Mouse (Mus musculus) right cerebral cortex, postnatal 36 days (tissue): Measurements from ENCODE around the gene Gm2310.
"Not testable (repeated sequence)": the region's sequence is repeated elsewhere in the genome, so short reads cannot be mapped to it uniquely, and the experiment has no call there.

Experiments
- DNase-seq, 2 experiments: peaks; one replicate each; pipeline ENCODE4 v3.0.0; 2022; ENCODE audit warnings: low spot score in 2 of 2, mixed read lengths in 1 of 2

Gm2310 gene

DNA sequence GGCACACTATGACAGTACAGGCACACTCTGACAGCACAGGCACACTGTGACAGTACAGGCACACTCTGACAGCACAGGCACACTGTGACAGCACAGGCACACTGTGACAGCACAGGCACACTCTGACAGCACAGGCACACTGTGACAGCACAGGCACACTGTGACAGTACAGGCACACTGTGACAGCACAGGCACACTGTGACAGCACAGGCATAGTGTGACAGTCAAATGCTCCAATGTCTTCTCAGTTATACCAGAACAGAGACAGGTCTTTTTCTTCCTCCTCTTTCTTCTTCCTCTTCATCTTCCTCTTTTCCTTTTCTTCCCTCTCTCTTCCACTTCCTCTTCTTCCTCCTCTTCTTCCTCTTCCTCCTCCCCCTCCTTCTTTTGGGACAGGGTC lies at the start of gene Gm2310:
TSS of gene Gm2310 (minus strand) at position 101 of the 400 bp plus-strand sequence.
- not testable (repeated sequence) for DNase-seq

- peak; percentile 81 to 83 for DNase-seq
Observed at GRCm38 (mm10) chr15:8568645-8569528, 49.1 kb upstream of the Gm2310 start.

DNA sequence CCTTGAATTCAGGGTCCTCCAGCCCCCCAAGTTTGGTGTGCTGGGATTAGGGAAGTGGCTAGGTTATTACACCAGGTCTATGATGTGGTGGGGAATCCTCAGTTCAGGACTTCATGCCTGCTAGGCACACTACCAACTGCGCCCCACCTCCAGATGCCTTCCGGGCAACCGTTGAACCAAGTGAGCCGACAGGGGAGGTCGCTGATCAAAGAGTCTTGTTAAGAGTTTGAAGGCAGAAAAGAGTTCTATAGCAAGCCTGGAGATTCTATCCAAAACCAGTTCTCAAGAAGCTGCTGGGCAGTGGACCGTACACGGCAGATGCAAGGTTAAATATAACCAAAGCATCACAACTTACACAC lies 48.5 kb upstream of the Gm2310 start:
- DNase-seq = no peak

DNA sequence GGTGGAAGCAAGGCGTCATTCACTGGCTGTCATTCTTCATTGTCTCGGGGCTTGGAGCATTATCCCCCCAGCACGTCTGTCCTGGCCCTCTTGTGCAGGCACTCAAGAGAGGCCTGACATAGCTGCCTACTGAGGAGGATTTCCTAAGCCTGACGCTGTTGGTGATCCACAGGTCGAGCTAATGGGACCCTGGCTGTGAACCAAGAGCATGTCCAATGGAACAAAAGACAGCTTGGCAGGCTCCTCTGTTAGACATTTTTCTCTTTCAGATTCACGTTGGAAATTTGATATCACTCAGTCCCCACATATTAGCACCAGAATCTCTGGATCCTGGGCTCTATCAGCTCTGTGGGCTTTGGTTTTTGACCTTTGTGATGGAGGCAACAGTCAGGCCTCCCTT lies 45.7 kb upstream of the Gm2310 start:
- no peak for DNase-seq

GRCm38 (mm10) chr15:8564331-8564730 lies 44.6 kb upstream of the Gm2310 start:
- no peak for DNase-seq

DNA sequence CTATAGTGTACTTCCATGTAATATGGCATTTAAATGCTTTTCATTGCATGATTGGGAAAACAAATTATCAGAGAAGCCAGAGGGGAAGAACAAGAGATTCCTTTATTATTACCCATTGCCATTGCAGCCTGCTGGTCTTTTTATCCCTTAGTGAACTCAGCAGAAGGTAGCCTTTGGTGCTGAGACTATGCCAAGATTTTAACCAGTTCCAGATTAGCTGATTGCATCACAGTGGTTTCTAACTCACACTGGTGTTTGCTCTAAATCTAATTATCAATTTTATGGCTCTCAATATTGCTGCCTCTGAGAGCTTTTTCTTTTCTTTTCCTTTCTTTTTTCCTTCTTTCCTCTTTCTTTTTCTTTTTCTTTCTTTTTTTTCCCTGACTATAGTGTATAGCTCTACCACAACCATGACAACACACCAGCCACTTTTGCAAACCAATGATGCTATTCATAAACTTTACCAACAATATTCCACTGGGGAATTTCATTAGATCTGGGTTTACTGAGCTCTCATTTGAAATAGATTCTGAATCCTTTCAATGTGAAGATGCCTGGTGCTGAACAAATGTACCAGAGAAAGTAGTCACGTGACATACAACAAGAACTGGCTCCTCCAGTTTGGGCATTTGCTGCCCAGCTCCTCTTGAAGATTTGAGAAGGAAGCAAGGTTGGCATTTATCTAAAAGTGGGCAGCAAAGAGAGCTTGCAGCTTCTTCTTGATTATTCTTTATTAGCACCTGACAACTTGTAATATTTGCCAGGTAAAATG lies 43.9 kb upstream of the Gm2310 start:
- DNase-seq = no peak

- DNase-seq = no peak
Observed at GRCm38 (mm10) chr15:8562776-8563175, 43.0 kb upstream of the Gm2310 start.

DNA sequence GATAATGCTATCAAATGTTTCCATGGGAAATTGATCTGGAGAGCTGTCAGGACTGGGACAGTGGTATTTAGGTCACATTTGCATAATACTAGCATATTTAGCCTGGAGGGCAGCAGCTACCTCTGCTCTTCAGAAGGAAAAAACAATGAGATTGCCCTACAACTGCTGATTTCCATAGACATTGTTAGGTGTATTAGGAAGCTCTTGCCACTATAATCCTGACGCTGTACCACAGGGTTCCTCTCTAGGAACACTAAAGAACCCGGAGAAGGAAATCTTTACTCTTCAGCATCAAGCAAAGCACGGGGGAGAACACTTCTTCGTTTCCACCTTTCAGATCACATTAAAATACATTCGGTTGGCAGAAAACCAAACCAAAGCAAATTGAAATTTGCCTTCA lies 11.4 kb upstream of the Gm2310 start:
- DNase-seq = no peak

GRCm38 (mm10) chr15:8512957-8513356 lies 6.8 kb downstream of the Gm2310 start:
- no peak for DNase-seq

DNA sequence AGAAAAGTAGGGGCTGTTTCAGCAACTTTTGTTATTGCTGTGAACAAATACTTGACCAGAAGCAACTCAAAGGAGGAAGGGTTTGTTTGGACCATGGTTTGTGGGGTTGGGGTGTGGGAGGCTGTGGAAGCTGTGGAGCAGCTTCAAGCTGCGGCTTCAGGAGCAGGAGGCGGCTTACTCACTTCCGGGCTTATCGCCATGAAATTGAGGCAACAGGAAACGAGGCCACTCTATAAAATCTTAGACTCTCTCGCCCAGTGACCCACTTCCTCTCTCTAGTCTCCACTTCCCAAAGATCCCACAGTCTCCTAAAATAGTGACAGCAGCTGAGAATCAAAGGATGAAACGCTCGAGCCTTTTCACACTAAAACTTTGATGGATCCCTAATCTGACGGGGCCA lies 7.9 kb downstream of the Gm2310 start:
- DNase-seq = peak; percentile 9 to 21

GRCm38 (mm10) chr15:8502431-8502830 lies 17.3 kb downstream of the Gm2310 start:
- DNase-seq = no peak

DNA sequence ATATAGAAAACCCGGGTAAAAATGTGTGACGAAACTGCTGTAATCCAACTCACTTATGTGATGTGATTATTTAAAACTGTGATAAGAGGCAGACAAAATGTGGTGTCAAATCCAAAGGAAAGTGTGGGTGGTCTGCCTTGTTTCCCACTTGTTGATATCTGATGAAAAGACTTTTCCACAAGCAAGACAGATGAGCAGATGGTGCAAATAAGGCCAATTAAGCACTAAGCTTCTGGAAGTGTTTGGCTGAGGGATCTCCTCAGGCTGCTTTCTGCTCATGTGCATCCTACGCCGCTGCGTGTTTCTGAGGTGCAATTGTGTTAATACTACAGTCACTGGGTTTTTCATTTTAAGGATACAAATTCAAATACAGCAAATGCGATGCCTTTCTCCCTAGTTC lies 34.5 kb downstream of the Gm2310 start:
- no peak for DNase-seq

GRCm38 (mm10) chr15:8469006-8469575 lies 50.7 kb downstream of the Gm2310 start:
- no peak for DNase-seq
